In genomic region chr14:101640153-101640843, GRCm38 (mm10) we compare ENCODE assay signal across 8 mouse cellular contexts. TPM values are rescaled to one million over a fixed set of nuclear protein-coding genes. Genes with fewer than 3 reads are reported as not detected.
A peak's percentile ranks its signal among the peaks of the same experiment; 100 is the strongest.
DNase-seq lines count a peak whose midpoint lies in the region; ATAC-seq and TF ChIP-seq lines count a peak whose summit lies in the region.

TSS of gene Commd6 (minus strand) at chr14:101640686.

- WGBS in bone marrow, adult 2 months: 0% methylated on average over 39 of the region's 39 CpGs
- WGBS in embryonic facial prominence, embryonic 15.5 days: under 1% methylated on average over 39 of the region's 39 CpGs
- under 1% methylated on average over 33 of the region's 39 CpGs for WGBS in kidney, embryonic 14.5 days
- WGBS in limb, embryonic 15.5 days: under 1% methylated on average over 39 of the region's 39 CpGs

- no peaks in the 10 kb centered on the region for H3K36me3 ChIP-seq in embryonic facial prominence, embryonic 15.5 days
- no peaks in the 10 kb centered on the region for H3K36me3 ChIP-seq in kidney, embryonic 14.5 days (ENCODE audit: control insufficient read depth, insufficient read depth, low read length)
- peaks cover 5% of the 10 kb centered on the region; the same call in 1 of the 2 replicates for H3K36me3 ChIP-seq in limb, embryonic 15.5 days

- TF ChIP-seq POLR2A in bone marrow, adult 2 months (IDR thresholded peaks at IDR 0.05; ENCODE audit: borderline replicate concordance, control insufficient read depth, low read depth, low read length): peak; percentile 88

- DNase-seq in 416B (ENCODE audit: low read depth): peak; percentile 97
- peak; percentile 95 for DNase-seq in heart, adult 9 months (ENCODE audit: low spot score in 2 of 2)
- DNase-seq in monocyte, adult 2 months (ENCODE audit: low read depth in 1 of 2, low spot score in 2 of 2): peak; percentile 71 to 82
- peak; percentile 92 to 94 for DNase-seq in spleen, postnatal 36 days (ENCODE audit: low spot score in 2 of 2)

- no peaks in the 10 kb centered on the region for H3K4me1 ChIP-seq in bone marrow, adult 2 months (ENCODE audit: control insufficient read depth, insufficient read depth, low read length)
- H3K4me1 ChIP-seq in embryonic facial prominence, embryonic 15.5 days: peaks cover 8% of the 10 kb centered on the region
- H3K4me1 ChIP-seq in kidney, embryonic 14.5 days (ENCODE audit: control insufficient read depth, insufficient read depth, low read length): peaks cover 4% of the 10 kb centered on the region; the same call in 1 of the 2 replicates
- H3K4me1 ChIP-seq in limb, embryonic 15.5 days: peaks cover 5% of the 10 kb centered on the region; the same call in 1 of the 2 replicates

- no peaks in the 10 kb centered on the region for H3K27me3 ChIP-seq in embryonic facial prominence, embryonic 15.5 days
- no peaks in the 10 kb centered on the region for H3K27me3 ChIP-seq in kidney, embryonic 14.5 days (ENCODE audit: control insufficient read depth, insufficient read depth, low read length)
- H3K27me3 ChIP-seq in limb, embryonic 15.5 days: no peaks in the 10 kb centered on the region

- H3K9me3 ChIP-seq in embryonic facial prominence, embryonic 15.5 days (replicated peaks): no peaks in the 10 kb centered on the region
- H3K9me3 ChIP-seq in kidney, embryonic 14.5 days (ENCODE audit: control insufficient read depth, low read length): no peaks in the 10 kb centered on the region
- no peaks in the 10 kb centered on the region for H3K9me3 ChIP-seq in limb, embryonic 15.5 days

- H3K4me3 ChIP-seq in bone marrow, adult 2 months (replicated peaks; ENCODE audit: control insufficient read depth, low read depth, low read length): peak within 1 kb of the TSS; percentile 80
- H3K4me3 ChIP-seq in embryonic facial prominence, embryonic 15.5 days (replicated peaks): peak within 1 kb of the TSS; percentile 93
- peak within 1 kb of the TSS; percentile 71 for H3K4me3 ChIP-seq in kidney, embryonic 14.5 days (ENCODE audit: low read length)
- peak within 1 kb of the TSS; percentile 92 for H3K4me3 ChIP-seq in limb, embryonic 15.5 days

- peak within 1 kb of the TSS; percentile 60 for H3K4me2 ChIP-seq in embryonic facial prominence, embryonic 15.5 days (replicated peaks)
- peak within 1 kb of the TSS; percentile 84 for H3K4me2 ChIP-seq in kidney, embryonic 14.5 days (replicated peaks; ENCODE audit: low read depth, low read length)
- H3K4me2 ChIP-seq in limb, embryonic 15.5 days: peak within 1 kb of the TSS; percentile 65

- TF ChIP-seq CTCF in bone marrow, adult 2 months (IDR thresholded peaks at IDR 0.05; ENCODE audit: control insufficient read depth, insufficient read depth, low read length): no peak; the same call in 1 of the 2 replicates

- ATAC-seq in embryonic facial prominence, embryonic 15.5 days (ENCODE audit: insufficient number of reproducible peaks, low FRiP score, low TSS enrichment, low read depth): peak; percentile 97
- peak; percentile 99 for ATAC-seq in kidney, embryonic 14.5 days (ENCODE audit: low FRiP score, low TSS enrichment)
- ATAC-seq in limb, embryonic 15.5 days (ENCODE audit: insufficient number of reproducible peaks, low FRiP score, low TSS enrichment, low read depth): peak; percentile 95

- peak within 1 kb of the TSS; percentile 57 for H3K27ac ChIP-seq in bone marrow, adult 2 months (ENCODE audit: control insufficient read depth, insufficient read depth, low read depth, low read length, poor library complexity)
- H3K27ac ChIP-seq in embryonic facial prominence, embryonic 15.5 days (replicated peaks): peak within 1 kb of the TSS; percentile 90
- peak within 1 kb of the TSS; percentile 83 for H3K27ac ChIP-seq in kidney, embryonic 14.5 days (ENCODE audit: low read depth, low read length)
- peak within 1 kb of the TSS; percentile 88 for H3K27ac ChIP-seq in limb, embryonic 15.5 days

- peak within 1 kb of the TSS; percentile 67 for H3K9ac ChIP-seq in embryonic facial prominence, embryonic 15.5 days
- H3K9ac ChIP-seq in kidney, embryonic 14.5 days (ENCODE audit: low read depth, low read length): peak within 1 kb of the TSS; percentile 73
- peak within 1 kb of the TSS; percentile 78 for H3K9ac ChIP-seq in limb, embryonic 15.5 days

RNA-seq across cellular contexts. Expression of gene Commd6, which starts in this region (rescaled TPM):
- polyA plus RNA-seq in bone marrow, adult 2 months (2011; ENCODE audit: insufficient read depth, insufficient read length, low replicate concordance, missing spikeins): 18.5 and 34.5 TPM in 2 replicates
- polyA plus RNA-seq in embryonic facial prominence, embryonic 15.5 days (2015; fragmentation: Nextera tagmentation; extraction: Ambion mirVana): 89.7 and 90.5 TPM in 2 replicates
- polyA plus RNA-seq in kidney, embryonic 14.5 days (2014; fragmentation: Nextera tagmentation; extraction: Ambion mirVana): 102 and 108 TPM in 2 replicates
- 87.8 and 89.9 TPM in 2 replicates for polyA plus RNA-seq in limb, embryonic 15.5 days (2015; fragmentation: Nextera tagmentation; extraction: Ambion mirVana)

Comparison
In these comparisons a context has a peak if more than half of its experiments do, and no peak if none do; other contexts are left out.
1. Peak in every context shown above with its lines: DNase-seq, ATAC-seq, H3K4me3 ChIP-seq and H3K27ac ChIP-seq.